Mouse (Mus musculus): ENCODE data around the gene Fam84b.

The Fam84b gene

DNA sequence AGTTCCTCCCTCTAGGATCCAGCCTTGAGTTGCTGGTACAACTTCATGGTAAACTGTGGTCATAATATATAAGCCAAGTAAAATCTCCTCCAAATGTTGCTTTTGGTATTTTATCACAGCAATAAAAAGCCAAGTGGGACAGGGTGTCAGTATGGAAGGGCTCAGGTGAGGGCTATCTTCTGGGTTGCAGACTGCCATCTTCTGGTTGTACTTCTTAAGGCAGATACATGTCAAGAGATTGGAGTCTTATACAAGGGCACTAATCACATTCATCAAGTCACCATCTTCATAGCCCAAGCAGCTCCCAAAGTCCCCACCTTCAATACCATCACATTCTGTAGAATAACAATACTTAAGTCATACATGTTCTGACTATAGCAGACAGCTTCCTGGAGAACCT, 21.0 kb downstream of the Fam84b start:
- DNase-seq (ENCODE audit: low spot score), result no peak

DNA sequence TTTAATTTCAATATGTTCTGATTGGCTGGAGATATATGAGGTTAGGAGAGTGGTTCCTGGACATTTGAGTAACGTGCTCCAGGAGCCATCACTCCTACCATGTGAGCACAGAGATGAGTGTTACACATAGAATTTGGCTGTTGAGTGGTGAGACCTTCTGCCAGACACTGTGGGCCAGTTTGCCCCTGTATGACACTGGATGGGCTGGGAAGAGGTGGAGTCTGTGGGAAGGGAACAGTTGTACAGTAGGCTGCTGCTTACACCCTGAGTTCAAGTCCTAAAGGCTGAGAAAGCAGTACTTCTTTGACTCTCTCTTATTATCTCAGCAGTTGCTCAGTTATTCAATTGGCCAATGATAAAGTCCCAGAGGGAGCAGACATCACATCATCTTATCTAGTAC, 27.4 kb downstream of the Fam84b start:
- DNase-seq (ENCODE audit: low spot score), result no peak

DNA sequence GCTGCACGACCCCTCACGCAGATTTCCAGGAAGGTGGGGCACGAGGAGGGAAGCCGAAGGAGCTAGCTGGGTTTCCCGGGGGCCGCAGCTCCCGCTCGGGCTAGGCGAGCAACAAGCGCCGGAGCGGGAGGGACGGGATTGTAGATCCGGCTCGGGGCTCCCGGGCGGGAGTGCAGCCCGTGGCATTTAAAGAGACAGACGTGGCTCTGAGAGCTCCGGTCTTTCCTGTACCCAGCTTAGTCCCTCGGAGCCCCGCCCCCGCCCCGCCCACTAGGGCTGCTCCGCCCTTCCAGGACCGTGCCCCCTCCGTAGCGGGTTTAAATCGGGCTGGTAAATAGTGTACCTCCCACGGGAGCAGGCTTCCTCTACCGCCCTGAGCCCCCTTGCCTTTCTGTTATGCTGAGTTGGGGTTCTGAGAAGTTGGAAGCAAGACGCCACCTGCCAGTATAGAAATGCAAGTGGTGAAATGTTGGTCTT, 28.8 kb downstream of the Fam84b start:
- peak; percentile 77 for DNase-seq (ENCODE audit: low spot score)

DNA sequence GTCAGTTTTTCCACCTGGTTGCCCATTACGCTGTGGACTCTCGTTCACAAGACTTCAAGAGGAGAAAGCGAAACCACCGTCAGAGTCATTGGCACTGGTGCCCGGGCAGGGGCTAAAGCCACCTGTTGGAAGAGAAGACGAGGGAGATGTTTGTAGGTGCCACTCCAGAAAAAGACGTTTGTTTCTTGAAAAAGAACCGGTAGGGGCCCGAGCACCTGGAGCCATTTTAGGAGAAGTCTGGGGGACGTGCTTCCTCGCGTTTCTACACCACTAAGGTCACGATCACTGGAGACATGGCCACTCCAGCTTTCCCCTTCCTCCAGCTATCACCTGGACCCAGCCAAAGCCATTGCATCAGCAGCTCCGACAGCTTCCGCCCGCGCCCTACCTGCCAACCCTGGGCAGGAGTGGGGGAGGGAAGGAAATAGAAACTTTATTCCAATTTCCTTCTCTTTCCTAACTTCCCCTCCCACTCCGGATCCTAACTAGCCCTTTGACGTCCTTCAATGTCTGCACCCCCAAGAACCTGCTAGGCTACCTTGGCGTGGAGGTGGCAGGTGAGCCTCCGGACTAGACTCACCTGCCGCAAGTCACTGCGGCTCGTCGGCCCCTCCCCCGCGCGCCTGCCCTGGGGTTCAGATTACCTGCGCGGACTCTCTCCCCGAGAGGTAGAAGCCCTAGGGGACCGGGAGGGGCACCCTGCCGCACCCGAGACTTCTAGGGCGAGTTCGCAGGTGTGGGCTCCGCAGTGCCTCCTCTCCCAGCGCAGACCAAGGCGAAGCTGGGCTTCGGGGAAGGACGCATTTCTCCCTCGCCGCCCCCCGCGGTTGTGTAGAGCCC, 29.5 kb downstream of the Fam84b start:
- peak; percentile 19 for DNase-seq (ENCODE audit: low spot score)

DNA sequence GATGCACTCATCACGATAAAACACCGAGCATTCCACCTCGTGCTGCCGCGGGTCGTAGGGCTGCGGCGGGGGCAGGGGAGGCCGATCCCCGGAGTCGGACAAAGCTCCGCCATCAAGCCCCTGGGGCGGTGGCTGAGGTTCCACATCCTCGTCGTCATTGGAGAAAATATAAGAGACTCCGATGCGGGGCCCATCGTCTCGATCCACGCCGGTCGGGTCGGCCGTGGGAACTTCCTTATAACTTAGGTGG, 30.0 kb downstream of the Fam84b start:
- DNase-seq (ENCODE audit: low spot score), result peak; percentile 24

DNA sequence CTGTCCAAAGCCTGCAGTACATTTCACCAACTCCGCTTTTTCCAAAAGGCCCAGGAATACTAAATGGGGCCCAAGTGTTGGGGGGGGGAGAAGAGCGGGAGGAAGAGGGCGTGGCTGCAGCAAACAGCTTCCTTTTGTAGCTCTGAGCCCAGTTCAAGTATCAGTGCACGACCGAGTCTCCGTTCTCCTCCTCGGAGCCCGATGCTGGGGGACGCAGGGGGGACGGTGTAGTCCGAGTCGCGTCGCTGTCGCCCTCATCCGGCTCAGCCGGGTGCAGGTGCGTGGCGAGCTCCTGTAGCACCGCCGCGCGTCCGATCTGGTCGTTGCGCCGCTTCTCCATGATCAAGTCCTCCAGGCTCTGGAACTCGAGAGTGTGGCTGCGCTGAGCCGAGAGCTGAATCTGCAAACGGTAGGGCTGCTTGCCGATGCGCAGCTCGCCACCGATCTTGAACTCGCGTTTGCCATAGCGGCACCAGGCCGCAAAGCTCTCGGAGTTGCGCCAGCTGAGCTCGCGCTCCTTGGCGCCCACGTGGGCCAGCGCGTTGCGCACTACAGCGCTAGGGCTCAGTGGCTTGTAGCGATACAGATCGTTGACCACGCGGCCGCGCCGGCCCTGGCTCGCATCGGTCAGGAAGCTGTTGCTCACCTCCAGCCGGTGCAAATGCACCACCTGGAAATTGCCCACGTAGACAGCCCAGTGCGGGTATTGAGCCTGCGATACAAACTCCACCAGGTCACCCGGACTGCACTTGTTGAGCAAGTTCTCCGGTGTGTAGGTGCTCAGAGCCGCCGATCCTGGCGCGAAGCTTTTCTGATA, 30.6 kb downstream of the Fam84b start:
- DNase-seq (ENCODE audit: low spot score), result peak; percentile 56

DNA sequence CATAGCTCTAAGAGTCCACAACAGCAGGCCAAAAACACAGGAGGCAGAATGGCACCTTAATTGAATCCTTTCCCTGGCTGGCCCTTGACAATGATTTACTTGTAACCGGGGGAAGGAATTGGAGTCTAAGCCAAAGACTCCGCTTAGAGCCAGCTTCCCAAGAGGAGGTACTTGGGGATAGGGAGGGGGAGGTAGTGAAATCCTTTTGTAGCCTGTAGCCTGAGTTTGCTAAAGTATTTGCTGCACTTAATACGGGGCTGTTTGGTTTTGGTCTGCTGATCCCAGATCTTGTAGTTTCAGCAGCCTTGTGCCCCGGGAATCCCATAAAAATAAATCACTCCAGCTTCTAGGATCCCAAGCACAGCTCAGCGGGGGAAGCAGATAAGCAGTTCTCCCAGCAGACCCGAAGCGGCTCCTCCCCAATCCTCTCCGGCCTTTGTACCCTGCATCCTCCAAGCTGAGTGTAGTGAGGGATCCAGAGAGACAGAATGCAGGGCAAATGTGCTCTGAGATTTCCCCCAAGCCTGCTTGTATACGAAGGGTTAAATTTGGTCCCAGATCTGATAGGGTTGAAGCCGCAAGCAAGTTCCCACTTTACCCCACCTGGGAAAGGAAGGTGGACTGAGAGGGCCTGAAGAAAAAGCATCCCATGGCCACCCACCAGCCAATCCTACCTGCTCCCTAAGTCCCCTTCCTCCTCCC, 31.3 kb downstream of the Fam84b start:
- DNase-seq (ENCODE audit: low spot score), result peak; percentile 19

DNA sequence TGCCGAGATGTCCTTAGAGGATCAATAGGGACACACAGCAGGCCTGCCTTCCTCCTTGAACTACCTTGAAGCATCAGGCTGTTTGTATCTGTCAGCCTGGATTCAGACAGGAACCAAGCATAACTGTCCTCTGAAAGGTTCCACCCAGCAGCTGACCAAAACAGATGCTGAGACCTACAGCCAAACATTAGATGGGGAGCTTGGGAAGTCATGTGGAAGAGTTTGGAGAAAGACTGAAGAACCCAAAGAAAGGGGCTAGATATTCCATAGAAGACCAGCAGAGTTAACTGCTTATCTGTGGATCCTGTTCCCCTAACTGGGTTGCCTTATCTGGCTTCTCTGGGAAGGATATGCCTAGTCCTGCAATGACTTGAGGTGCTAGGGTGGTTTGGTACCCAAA, 35.1 kb downstream of the Fam84b start:
- no peak for DNase-seq (ENCODE audit: low spot score)

DNA sequence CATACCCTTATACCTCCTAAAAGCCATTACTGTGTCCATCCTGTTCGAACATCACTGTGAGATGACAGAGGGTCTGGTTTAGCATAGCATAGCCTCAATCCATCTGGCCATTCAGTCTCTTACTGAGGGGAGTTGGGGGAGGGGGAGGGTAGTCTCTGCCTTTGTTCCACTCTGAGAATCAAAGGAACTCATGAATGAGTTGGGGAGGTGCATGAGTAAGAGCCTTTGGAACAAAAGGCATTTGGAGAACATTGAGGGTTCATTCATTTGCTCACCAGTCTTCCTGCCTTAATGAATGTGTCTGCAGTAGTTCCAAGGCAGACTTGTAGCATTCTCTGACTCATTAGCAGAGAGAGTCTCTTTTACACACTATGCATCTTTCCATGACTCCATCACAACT, 37.1 kb downstream of the Fam84b start:
- no peak for DNase-seq (ENCODE audit: low spot score)

DNA sequence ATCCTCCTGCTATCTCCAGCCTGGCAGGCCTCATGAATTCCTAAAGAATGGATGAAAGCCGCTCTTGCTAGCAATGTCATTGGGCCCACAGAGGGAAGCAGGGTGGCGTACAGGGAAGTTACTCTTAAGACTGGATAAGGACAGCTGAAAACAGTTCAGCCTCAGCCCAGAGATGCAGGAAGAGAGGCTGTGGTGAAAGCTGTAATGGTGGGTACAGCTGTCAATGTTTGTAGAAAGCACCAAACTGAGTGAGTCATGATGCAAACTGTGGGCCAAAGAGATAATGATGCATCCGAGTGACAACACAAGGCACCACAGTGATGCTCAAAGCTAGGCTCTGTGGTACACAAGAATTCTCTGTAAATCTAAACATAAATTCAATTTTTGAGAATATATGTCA, 39.0 kb downstream of the Fam84b start:
- DNase-seq (ENCODE audit: low spot score), result no peak

DNA sequence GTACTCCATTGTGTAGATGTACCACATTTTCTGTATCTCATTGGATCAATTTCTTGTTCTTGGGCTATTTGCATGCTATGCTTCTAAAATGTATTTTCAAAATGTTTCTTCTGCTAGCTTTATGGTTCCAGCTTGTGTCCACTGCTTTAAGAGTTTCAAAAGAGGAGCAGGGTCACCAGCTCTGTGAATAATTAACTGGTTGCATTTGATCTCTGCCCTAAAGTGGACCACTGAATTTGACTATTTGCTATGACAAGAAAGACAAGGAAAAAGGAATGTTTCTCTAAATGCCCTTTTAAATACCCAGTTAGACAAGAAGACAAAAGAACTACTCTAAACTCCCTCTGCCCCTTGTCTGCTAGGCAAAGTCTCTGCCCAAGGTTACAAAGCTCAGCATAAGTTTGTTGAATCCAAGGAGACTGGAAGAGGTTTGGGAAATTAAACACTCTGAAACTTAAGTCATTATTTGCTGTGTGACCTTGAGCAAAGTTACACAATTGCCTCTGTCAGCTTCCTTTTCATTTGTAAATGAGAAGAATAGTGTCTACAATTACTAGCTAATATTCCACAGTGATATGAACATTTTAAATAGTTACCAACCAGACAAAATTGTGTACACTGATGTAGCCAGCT, 60.4 kb downstream of the Fam84b start:
- DNase-seq (ENCODE audit: low spot score), result no peak

DNA sequence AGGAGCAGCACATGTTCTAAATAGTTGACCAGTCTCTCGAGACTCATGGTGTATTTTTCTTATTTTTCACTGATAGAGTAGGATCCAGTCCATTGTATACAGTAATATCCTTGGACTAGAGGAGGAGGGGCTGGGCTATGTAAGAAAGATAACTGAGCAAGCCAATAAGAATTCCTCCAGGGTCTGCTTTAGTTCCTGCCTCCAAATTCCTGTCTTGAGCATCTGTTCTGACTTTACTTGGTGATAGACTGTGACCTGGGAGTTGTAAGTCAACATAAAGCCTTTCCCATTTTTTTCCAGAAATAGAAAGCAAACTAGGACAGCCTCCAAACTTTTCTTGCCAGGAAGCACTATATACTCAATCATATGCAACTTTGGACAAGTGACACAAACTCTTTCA, 64.5 kb downstream of the Fam84b start:
- DNase-seq (ENCODE audit: low spot score), result no peak

DNA sequence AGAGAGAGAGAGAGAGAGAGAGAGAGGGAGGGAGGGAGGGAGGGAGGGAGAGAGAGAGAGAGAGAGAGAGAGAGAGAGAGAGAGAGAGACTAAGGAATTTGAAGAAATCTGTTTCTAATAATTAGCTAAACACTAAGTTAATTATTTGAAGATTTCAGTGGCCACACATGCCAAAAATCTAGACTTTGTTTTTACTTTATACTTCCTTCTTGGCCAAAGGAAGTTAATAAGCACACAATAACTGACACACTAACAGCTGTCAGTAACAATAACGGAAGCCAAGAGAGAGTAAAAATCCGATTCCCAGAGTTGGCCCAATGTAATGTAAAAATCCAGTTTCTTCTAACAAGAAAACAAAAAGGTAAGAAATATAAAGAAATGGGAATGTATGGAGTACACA, 69.8 kb downstream of the Fam84b start:
- no peak for DNase-seq (ENCODE audit: low spot score)

DNA sequence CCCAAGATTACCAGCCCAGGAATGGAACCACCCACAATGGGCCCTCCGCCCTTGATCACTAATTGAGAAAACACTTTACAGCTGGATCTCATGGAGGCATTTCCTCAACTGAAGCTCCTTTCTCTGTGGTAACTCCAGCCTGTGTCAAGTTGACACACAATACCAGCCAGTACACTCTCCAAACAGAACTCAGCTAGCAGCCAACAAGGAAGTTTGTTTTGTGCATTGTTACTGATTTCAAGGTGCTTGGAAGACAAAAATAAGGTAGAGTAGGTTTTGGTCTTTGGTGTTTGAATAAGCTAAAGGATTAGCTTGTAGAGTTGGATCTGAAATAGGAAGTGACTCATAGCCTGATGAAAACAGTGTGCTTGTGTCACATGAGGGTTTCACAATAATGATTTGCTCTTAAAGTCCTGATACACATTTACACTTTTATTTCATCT, 74.0 kb downstream of the Fam84b start:
- no peak for DNase-seq (ENCODE audit: low spot score)

DNA sequence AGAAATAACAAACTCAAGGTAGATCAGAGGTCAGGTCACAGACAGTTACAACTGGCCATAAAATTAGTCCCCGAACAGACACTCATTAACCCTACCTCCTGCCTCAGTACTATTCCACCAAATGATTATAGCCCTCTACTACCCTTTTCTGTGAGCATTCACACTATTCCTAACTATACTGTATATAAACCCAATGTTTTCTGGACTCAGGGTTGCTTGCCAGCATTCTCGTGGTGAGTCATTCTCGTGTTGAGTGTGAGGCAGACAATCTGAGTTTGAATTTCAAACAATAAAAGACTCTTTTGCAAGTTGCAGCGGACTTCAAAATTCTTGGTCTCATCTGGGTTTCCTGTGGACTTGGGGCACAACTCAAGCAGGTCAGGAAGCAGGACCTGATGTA, 74.5 kb downstream of the Fam84b start:
- DNase-seq (ENCODE audit: low spot score), result no peak
